Mouse (Mus musculus) neural tube, embryonic 13.5 days (tissue): ENCODE measurements around the gene Igfn1. TPM values are rescaled to one million over a fixed set of nuclear protein-coding genes. Genes with fewer than 3 reads are reported as not detected.

ENCODE experiments used
- ATAC-seq: fragments of 200-750 bp; cut with Nextera tagmentation; 2 replicates; pipeline ENCODE4 v1.8.0; 2017; ENCODE audit warnings: low read depth, mild to moderate bottlenecking, moderate TSS enrichment, moderate library complexity
- H3K27ac ChIP-seq: fragments of 300-500 bp; sonication (generic); replicated peaks from 2 replicates; pipeline ENCODE4 v1.5.1; 2015; ENCODE audit warnings: moderate library complexity, mild to moderate bottlenecking, inconsistent platforms
- H3K27me3 ChIP-seq: fragments of 300-500 bp; sonication (generic); 2 replicates; pipeline ENCODE4 v1.6.1; 2015; ENCODE audit warnings: mild to moderate bottlenecking, inconsistent platforms
- H3K36me3 ChIP-seq: fragments of 300-500 bp; sonication (generic); 2 replicates; pipeline ENCODE4 v1.6.1; 2015; ENCODE audit warnings: mild to moderate bottlenecking, inconsistent platforms
- H3K4me1 ChIP-seq: fragments of 300-500 bp; sonication (generic); replicated peaks from 2 replicates; pipeline ENCODE4 v1.6.1; 2015; ENCODE audit warnings: inconsistent platforms
- H3K4me2 ChIP-seq: fragments of 300-500 bp; sonication (generic); 2 replicates; pipeline ENCODE4 v1.6.1; 2015; ENCODE audit warnings: inconsistent platforms, mild to moderate bottlenecking, moderate library complexity
- H3K4me3 ChIP-seq: fragments of 300-500 bp; sonication (generic); 2 replicates; pipeline ENCODE4 v1.5.1; 2015; ENCODE audit warnings: mild to moderate bottlenecking, inconsistent platforms
- H3K9ac ChIP-seq: fragments of 300-500 bp; sonication (generic); 2 replicates; pipeline ENCODE4 v1.6.1; 2015; ENCODE audit warnings: moderate library complexity, mild to moderate bottlenecking, inconsistent platforms
- H3K9me3 ChIP-seq: fragments of 300-500 bp; sonication (generic); 2 replicates; pipeline ENCODE4 v1.6.1; 2016; ENCODE audit warnings: inconsistent platforms
- WGBS: fragments of 180-500 bp; shearing (Covaris S2); methylation state at CpG from one replicate; pipeline ENCODE4 v1.1.7; 2015; 5-methylcytosine and 5-hydroxymethylcytosine counted together
- polyA plus RNA-seq: library from polyadenylated mRNA; unstranded; fragments of >200 nt; fragmentation: Nextera tagmentation; extraction: Ambion mirVana; gene quantifications from 2 replicates; pipeline ENCODE4 v1.2.1, GENCODE M21; 2015

The Igfn1 gene
- polyA plus RNA-seq, 1 experiment from 2014 or later = not detected

DNA sequence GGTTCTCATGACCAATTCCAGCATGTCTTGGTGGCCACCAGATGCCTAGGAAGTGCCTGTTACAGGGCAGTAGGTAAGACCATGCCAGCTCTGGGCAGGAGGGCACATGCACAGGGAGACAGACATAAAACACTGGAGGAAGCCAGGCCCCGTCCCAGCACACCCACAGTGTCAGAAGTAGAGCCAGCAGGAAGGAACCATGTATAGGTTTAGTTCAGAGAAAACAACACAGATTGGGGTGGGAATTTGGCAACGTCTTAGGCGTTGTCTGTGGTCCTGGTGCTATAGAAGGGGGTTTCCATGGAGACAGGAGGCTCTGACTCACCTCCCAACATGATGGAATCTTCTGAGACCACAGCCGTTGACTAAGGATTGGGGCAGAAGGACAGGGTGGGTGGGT lies 59.9 kb downstream of the Igfn1 start:
- peaks cover 6% of the 10 kb centered on the region; the same call in 1 of the 2 replicates for H3K4me1 ChIP-seq
- peaks cover 12% of the 10 kb centered on the region; the same call in 1 of the 2 replicates for H3K27me3 ChIP-seq
- H3K4me3 ChIP-seq = no peak overlapping the region
- no peaks in the 10 kb centered on the region for H3K9me3 ChIP-seq
- ATAC-seq = no peak
- no peak overlapping the region for H3K27ac ChIP-seq
- 68% methylated on average over 4 of the region's 4 CpGs for WGBS
- no peak overlapping the region for H3K4me2 ChIP-seq
- no peak overlapping the region for H3K9ac ChIP-seq
- no peaks in the 10 kb centered on the region for H3K36me3 ChIP-seq

DNA sequence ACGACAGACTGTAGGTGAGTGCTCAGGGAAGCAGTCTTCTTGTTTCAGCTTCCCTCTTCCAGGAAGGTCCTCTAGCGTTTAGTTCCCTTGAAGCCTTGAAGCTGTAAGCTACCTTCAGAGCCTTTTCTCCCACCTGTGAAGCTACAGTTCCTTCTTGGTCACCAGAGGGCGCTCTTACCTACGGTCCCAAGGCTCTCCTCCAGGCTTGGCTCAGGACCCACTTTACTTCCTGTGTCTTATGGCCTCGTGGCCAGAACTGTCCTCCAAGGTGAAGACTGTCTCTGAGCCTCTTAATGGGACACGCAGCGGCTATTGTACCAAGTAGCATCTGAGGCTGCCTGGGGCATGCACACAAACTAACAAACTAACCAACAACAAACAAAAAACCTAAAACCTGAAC lies 60.4 kb downstream of the Igfn1 start:
- no peaks in the 10 kb centered on the region for H3K36me3 ChIP-seq
- no peak overlapping the region for H3K27ac ChIP-seq
- peaks cover 12% of the 10 kb centered on the region; the same call in 1 of the 2 replicates for H3K27me3 ChIP-seq
- 11% methylated on average over 7 of the region's 7 CpGs for WGBS
- H3K4me1 ChIP-seq = peaks cover 6% of the 10 kb centered on the region; the same call in 1 of the 2 replicates
- H3K4me2 ChIP-seq = no peak overlapping the region
- H3K4me3 ChIP-seq = no peak overlapping the region
- no peak overlapping the region for H3K9ac ChIP-seq
- ATAC-seq = no peak
- no peaks in the 10 kb centered on the region for H3K9me3 ChIP-seq

GRCm38 (mm10) chr1:135944526-135945259 lies 61.4 kb downstream of the Igfn1 start:
- Histone ChIP-seq H3K9me3 (no peaks in the 10 kb centered on the region), H3K27me3 (peaks cover 12% of the 10 kb centered on the region; the same call in 1 of the 2 replicates), H3K4me1 (peaks cover 6% of the 10 kb centered on the region; the same call in 1 of the 2 replicates), H3K9ac (no peak overlapping the region), H3K27ac (no peak overlapping the region), H3K4me3 (no peak overlapping the region), H3K4me2 (0 out of 2 replicates have a peak overlapping the region, but pooled peaks have one; percentile 20), H3K36me3 (no peaks in the 10 kb centered on the region)
- peak; percentile 70 for ATAC-seq
- 44% methylated on average over 12 of the region's 12 CpGs for WGBS

- Histone ChIP-seq H3K9me3 (no peaks in the 10 kb centered on the region), H3K27ac (no peak overlapping the region), H3K4me1 (peaks cover 6% of the 10 kb centered on the region; the same call in 1 of the 2 replicates), H3K4me3 (no peak overlapping the region), H3K9ac (no peak overlapping the region), H3K27me3 (peaks cover 12% of the 10 kb centered on the region; the same call in 1 of the 2 replicates), H3K36me3 (no peaks in the 10 kb centered on the region), H3K4me2 (no peak overlapping the region)
- 96% methylated on average over 2 of the region's 2 CpGs for WGBS
- ATAC-seq = peak; percentile 18; the same call in 1 of the 2 replicates
These were observed 62.4 kb downstream of the Igfn1 start for GRCm38 (mm10) chr1:135943713-135944112.

- peaks cover 12% of the 10 kb centered on the region; the same call in 1 of the 2 replicates for H3K27me3 ChIP-seq
- no peaks in the 10 kb centered on the region for H3K9me3 ChIP-seq
- no peak overlapping the region for H3K27ac ChIP-seq
- no peak overlapping the region for H3K4me2 ChIP-seq
- no peaks in the 10 kb centered on the region for H3K36me3 ChIP-seq
- ATAC-seq = no peak
- H3K4me3 ChIP-seq = no peak overlapping the region
- WGBS = 45% methylated on average over 7 of the region's 7 CpGs
- peaks cover 6% of the 10 kb centered on the region; the same call in 1 of the 2 replicates for H3K4me1 ChIP-seq
- no peak overlapping the region for H3K9ac ChIP-seq
These were observed 64.0 kb downstream of the Igfn1 start for GRCm38 (mm10) chr1:135942116-135942515.

- no peak for ATAC-seq
- H3K27me3 ChIP-seq = peaks cover 12% of the 10 kb centered on the region; the same call in 1 of the 2 replicates
- 77% methylated on average over 6 of the region's 6 CpGs for WGBS
- no peak overlapping the region for H3K4me2 ChIP-seq
- no peaks in the 10 kb centered on the region for H3K9me3 ChIP-seq
- H3K9ac ChIP-seq = no peak overlapping the region
- no peak overlapping the region for H3K4me3 ChIP-seq
- H3K27ac ChIP-seq = no peak overlapping the region
- no peaks in the 10 kb centered on the region for H3K36me3 ChIP-seq
- peaks cover 6% of the 10 kb centered on the region; the same call in 1 of the 2 replicates for H3K4me1 ChIP-seq
These were observed 64.7 kb downstream of the Igfn1 start for GRCm38 (mm10) chr1:135941259-135942006.

- no peak for ATAC-seq
- Histone ChIP-seq H3K9ac (no peak overlapping the region), H3K27ac (no peak overlapping the region), H3K4me3 (no peak overlapping the region), H3K27me3 (no peaks in the 10 kb centered on the region), H3K9me3 (no peaks in the 10 kb centered on the region), H3K36me3 (no peaks in the 10 kb centered on the region), H3K4me2 (no peak overlapping the region), H3K4me1 (no peaks in the 10 kb centered on the region)
- 32% methylated on average over 1 of the region's 1 CpGs for WGBS
These were observed 70.1 kb downstream of the Igfn1 start for GRCm38 (mm10) chr1:135936091-135936490.

- Histone ChIP-seq H3K9me3 (no peaks in the 10 kb centered on the region), H3K27me3 (no peaks in the 10 kb centered on the region), H3K9ac (no peak overlapping the region), H3K4me3 (no peak overlapping the region), H3K27ac (no peak overlapping the region), H3K4me2 (no peak overlapping the region), H3K4me1 (peaks cover 8% of the 10 kb centered on the region; the same call in 1 of the 2 replicates), H3K36me3 (no peaks in the 10 kb centered on the region)
- 72% methylated on average over 18 of the region's 18 CpGs for WGBS
- ATAC-seq = no peak
These were observed 72.3 kb downstream of the Igfn1 start for GRCm38 (mm10) chr1:135933704-135934293.

GRCm38 (mm10) chr1:135929876-135930275 lies 76.3 kb downstream of the Igfn1 start:
- no peak overlapping the region for H3K4me2 ChIP-seq
- peaks cover 8% of the 10 kb centered on the region; the same call in 1 of the 2 replicates for H3K4me1 ChIP-seq
- no peak overlapping the region for H3K4me3 ChIP-seq
- no peak overlapping the region for H3K27ac ChIP-seq
- ATAC-seq = no peak; the same call in 1 of the 2 replicates
- no peaks in the 10 kb centered on the region for H3K9me3 ChIP-seq
- no peaks in the 10 kb centered on the region for H3K36me3 ChIP-seq
- H3K27me3 ChIP-seq = peaks cover 5% of the 10 kb centered on the region; the same call in 1 of the 2 replicates
- H3K9ac ChIP-seq = no peak overlapping the region
- WGBS = 50% methylated on average over 3 of the region's 3 CpGs

GRCm38 (mm10) chr1:135925848-135926247 lies 80.3 kb downstream of the Igfn1 start:
- Histone ChIP-seq H3K36me3 (no peaks in the 10 kb centered on the region), H3K9ac (no peak overlapping the region), H3K4me1 (peaks cover 8% of the 10 kb centered on the region; the same call in 1 of the 2 replicates), H3K27me3 (peaks cover 25% of the 10 kb centered on the region), H3K9me3 (no peaks in the 10 kb centered on the region), H3K27ac (no peak overlapping the region), H3K4me2 (no peak overlapping the region), H3K4me3 (no peak overlapping the region)
- no peak for ATAC-seq
- WGBS = 75% methylated on average over 5 of the region's 5 CpGs

DNA sequence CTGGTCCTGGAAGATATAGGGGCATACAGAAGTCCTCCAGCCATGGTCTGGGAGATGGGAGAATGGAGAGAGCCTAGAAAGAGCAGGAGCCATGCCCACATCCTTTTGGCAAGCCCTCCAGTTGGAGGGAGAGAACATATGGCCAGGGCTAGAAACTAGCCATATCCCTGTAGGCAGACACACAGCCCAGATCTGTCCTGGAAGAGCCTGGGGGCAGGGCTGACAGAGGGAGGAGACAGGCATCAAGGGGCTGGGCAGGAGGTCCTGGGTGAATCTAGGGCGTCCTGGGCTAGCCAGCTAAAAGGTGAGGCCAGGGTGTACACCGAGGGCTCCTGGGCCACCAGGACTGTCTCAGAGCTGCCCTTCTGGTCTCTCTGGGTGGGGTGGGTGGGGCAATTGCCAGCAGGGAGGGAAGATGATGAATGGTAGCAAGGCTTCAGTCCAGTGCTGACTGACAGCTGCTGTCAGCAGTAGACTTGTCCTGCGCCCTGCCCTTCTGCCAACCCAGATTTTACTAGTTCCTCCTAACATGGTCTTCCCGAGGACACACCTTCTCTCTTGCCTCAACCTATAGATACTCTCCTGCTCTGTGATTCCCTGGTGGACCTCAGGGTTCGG lies 81.7 kb downstream of the Igfn1 start:
- Histone ChIP-seq H3K4me1 (no peaks in the 10 kb centered on the region), H3K4me3 (no peak overlapping the region), H3K36me3 (no peaks in the 10 kb centered on the region), H3K9me3 (no peaks in the 10 kb centered on the region), H3K27me3 (peaks cover 38% of the 10 kb centered on the region), H3K27ac (no peak overlapping the region), H3K4me2 (no peak overlapping the region), H3K9ac (no peak overlapping the region)
- 82% methylated on average over 5 of the region's 5 CpGs for WGBS
- ATAC-seq = no peak
